Mouse (Mus musculus): Measurements from ENCODE around the gene Hsph1.

The Hsph1 gene

DNA sequence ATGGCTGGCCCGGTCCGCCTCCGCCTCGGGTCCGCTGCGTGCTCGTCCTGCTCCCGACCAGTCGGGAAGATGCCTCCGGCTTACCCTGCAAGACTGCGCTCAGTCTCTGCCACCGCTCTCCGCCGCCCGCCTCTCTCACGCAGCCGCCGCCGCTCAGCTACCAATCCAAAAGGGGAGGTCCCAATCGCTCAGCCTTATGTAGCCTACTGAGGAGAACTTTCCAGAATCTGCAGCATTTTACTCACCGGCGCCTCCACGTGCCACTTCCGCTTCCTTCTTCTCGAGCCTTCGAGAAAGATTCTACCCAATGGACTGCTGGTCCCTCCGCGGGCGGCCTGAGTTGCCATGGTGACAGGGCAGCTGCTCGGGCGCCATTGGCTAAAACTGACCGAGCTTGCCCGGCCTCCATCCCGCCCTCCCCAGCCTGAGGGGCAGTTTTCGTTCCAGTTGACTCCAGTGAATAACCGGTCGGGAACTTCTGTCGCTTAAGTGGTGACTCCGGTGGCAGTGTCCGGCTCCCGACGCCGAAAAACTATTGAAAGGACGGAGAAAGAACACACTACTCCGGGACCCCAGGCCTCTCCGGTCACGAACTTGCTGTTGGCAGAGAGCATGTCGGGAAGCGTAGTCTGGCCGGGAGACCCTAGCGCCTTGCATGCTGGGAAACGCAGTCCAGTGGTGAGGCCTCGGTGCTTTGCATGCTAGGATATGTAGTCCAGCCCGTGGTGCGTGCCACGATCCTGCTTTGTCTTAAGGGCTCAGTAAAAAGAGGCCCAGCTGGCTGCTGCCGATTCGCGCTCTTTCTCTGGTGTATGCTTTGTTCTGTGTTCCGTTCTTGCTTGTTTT is at the start of gene Hsph1:
Gene Hsph1 (minus strand): TSS at position 302 of the 846 bp plus-strand sequence.
- peak; percentile 98 to 99 for DNase-seq (ENCODE audit: low spot score in 2 of 2)

DNA sequence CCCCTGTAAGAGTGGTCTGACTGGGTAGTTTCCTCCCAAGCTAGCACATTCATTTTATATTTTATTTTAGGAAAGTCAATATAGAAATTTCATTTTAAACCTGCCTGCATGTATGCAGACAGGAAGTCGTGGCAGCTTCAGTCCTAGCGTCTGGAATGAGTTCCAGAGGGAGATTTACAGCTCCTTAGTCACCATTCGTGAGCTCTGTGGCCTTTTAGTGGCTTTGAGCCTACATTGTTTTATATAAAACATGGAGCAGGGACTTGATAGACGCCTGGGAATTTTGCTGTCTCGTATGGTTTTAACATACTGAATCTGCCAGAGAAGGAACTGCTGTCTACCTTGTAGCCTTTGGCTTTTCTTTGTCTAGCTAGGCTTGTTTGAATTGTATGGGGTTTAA is 44.8 kb upstream of the Hsph1 start:
- DNase-seq (ENCODE audit: low spot score in 2 of 2), result no peak

DNA sequence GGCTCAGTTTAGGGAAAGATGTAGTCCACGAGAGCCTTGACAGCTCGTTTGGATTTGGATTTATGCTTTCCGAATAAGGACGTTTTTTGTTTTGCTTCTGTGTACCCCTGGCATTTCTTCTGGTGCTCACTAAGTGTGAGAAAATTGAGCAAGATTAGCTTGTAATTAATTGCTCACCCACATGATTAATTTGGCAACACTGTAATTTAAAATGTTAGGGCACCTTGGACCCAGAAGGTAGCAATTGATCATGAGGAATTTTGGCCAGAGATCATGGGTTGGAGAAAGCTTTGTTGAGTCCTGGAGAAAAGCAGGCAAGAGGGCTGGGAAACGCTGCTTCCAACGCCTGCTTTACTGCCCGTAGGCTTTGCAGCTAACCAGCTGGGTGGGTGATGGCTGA is 43.7 kb upstream of the Hsph1 start:
- no peak for DNase-seq (ENCODE audit: low spot score in 2 of 2)

DNA sequence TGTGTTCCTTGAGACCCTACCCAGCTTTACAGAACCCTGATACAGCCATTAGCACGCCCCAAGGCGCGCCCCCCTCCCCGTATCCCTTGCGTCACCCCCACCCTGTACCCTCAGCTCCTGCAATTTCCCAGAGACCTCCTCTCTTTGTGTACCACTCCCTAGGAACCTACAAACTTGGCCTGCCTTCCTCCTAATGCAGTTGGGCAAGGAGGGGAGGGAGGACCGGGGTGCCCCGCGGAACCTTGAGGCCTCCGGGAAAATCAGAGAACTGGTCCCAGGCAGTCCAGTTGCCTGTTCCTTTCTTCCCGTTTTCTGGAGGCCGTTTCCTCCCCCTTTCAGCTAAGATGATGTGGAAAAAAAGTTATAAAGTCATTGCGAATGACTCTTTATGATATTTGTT is 43.2 kb upstream of the Hsph1 start:
- DNase-seq (ENCODE audit: low spot score in 2 of 2), result no peak

DNA sequence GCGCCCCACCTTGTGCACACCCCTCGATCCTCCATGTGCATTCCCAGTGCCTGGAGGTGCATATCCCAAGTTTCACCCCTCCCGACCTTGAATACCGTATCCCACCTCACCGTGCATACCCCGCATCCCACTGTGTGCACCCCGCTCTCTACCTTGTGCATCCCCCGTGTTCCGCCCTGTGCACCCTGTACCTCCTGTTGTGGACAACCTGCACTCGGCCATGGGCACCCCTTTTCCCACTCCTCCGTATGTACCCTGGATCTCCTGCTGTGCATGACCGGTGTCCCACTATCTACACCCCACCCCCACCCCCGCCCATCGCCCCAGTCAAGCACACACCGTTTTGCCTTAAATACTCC is 42.8 kb upstream of the Hsph1 start:
- DNase-seq (ENCODE audit: low spot score in 2 of 2), result no peak

DNA sequence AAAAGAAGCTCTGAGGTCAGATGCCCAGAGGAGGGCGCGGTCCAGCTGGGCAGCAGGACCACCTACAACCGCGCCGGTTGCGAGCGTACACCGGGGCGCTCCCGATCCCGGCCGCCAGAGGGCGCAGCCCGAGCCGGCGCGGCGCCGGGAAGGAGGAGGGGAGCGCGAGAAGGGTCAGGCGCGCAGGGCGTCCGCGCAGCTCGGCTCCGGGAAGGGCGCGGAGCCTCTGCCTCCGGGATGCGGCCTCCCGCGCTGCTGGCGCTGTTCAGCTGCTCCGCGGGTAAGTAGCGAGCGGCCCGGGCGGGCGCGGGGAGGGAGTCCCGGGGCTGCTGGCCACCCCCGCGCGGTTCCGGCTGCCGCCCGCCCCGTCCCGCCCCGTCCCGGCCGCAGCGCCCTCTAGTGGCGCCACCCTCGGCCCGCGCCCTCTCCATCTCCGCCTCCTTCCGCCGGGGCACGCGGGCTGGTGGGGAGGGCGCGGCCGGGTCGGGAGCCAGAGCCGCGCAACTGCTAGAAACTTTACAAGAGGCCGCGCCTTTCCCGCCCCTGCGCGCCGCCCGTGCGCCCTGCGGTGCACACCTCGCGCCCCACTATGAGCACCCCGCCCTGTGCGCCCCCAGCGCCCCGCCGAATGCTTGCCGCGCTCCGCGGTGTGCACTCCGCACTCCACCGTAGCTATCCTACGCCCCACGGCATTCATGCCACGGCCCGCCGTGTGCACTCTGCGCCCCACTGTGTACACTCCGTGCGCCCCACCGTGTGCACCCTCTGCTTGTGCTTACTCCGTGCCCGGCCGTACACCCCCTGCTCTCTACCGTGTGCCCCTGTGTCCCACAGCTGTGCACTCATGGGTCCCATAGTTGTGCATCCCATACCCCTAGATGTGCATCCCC is 42.2 kb upstream of the Hsph1 start, which contains the start of gene B3glct:
Gene B3glct (plus strand): TSS at position 131 of the 890 bp plus-strand sequence.
- peak; percentile 78 to 81 for DNase-seq (ENCODE audit: low spot score in 2 of 2)

DNA sequence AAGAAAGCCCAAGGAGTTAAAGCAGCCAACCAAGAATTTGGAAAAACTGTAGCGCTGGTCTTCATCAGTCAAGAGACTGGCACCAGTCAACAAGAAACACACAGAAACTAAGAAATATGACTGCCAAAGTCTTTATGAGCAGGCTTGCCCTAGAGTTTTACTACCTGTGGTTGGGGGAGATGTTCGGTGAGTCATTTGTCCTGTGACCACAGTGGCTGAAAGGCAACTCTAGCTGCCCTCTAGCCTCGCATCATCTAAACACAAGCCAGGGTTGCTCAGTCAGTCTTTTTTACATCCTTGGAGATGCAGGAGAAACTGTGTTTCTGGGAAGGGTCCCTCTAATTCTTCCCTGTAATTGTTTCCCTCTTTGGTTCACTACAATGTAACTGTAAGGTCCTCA is 41.0 kb upstream of the Hsph1 start:
- no peak for DNase-seq (ENCODE audit: low spot score in 2 of 2)

DNA sequence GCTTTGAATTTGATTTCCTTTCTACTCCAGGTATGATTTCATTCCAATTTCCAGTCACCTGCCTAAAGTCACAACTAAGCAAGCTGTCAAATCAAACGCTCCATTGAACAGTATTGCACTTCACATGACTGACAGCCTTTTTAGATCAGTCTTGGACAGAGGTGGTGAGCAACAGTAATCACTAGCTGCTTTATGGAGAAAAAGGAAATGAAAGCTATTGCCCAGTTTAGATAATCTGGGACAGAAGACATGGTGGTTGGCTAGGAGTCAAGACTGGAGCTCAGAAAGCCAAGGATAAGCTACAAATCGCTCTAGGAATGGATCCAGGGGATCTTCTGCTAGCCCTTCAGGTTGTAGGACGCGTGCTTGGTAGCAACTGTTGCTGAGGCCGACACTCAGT is 27.2 kb upstream of the Hsph1 start:
- no peak for DNase-seq (ENCODE audit: low spot score in 2 of 2)

DNA sequence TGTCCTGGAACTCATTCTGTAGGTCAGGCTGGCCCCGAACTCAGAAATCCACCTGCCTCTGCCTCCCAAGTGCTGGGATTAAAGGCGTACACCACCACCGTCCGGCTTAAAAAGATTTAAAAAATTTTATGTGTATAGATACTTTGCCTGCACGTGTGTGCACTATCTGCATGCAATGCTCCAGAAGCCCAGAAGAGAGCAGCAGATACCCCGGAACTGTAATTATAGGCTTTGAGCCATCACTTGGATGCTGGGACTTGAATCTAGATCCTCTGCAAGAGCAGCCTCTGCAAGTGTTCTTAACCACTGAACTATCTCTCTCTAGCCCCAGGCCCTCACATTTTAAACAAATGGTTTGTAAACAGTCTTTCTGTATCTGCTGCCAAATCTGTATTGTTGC is 26.8 kb upstream of the Hsph1 start:
- no peak for DNase-seq (ENCODE audit: low spot score in 2 of 2)

DNA sequence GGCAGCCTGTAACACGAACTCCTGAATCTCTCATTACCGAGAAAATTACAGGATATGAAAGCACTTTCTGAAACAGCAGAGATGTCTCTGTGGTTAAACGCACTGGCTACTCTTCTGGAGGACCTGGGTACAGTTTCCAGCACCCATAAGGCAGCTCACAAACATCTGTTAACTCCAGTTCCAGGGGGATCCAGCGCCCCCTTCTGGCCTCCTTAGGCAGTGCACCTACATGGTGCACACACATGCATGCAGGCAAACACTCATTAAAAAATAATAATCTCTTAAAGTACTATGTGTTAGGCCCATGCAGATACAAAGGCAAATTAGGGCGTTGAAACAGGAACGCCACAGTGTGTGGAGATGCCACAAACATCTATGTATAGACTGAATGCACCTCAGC is 25.3 kb upstream of the Hsph1 start:
- DNase-seq (ENCODE audit: low spot score in 2 of 2), result no peak

DNA sequence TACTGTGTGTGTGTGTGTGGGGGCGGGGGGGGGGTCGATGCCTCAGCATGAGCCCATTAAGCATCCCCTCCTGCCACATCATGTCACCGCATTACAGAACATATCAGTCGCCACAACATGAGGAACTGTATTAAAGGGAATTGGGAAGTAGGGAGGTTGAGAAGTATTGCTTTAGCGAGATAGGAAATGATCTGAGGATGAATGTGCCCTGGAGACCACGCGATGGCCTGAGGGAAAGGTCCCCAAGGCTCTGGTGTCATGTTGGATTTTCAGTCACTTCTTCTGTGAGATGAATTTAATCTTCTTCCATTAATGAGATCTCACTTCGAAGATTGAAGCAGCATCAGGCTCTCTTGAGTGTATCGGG is 23.2 kb upstream of the Hsph1 start:
- DNase-seq (ENCODE audit: low spot score in 2 of 2), result no peak

DNA sequence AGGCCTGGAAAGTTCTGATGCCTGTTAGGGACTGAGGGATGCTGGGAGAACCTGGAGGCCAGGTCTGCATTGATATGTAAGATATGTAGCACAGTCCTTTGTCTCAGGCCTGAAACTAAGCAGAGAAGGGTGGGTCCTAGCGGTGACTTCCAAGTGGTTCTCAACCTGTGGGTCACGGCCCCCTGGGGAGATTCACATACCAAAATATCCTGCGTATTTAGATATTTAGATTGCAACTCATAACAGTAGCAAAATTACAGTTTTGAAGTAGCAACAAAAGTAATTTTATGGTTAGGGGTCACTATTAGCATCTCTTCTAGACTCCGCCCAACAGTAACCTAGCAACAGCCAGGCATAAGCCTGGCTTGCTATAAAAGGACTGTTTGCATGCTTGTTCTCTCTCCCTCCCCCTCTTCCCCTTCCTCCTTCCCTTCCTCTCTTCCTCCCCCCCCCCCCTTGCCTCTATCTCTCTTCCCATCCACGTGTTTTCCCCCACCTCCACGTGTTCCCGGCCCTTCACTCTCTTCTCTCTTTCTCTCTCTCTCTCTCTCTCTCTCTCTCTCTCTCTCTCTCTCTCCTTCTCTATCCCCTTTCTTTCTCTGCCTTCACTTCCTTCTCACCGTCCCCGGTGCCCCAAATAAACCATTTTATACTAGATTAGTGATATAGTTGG is 22.7 kb upstream of the Hsph1 start:
- DNase-seq (ENCODE audit: low spot score in 2 of 2), result no peak

DNA sequence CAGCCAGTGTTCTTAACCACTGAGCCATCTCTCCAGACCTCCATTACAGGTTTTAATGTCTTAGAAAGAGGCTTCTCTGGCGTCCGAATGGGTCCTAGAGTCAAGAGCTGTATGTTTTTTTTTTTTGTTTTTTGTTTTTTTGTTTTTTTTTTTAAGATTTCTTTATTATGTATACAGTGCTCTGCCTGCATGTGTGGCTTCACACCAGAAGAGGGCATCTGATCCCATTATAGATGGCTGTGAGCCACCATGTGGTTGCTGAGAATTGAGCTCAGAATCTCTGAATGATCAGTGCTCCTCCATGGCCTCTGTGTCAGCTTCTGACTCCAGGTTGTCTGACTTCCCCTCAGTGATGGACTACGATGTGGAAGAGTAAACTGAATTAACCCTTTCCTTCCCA is 21.8 kb upstream of the Hsph1 start:
- no peak for DNase-seq (ENCODE audit: low spot score in 2 of 2)

DNA sequence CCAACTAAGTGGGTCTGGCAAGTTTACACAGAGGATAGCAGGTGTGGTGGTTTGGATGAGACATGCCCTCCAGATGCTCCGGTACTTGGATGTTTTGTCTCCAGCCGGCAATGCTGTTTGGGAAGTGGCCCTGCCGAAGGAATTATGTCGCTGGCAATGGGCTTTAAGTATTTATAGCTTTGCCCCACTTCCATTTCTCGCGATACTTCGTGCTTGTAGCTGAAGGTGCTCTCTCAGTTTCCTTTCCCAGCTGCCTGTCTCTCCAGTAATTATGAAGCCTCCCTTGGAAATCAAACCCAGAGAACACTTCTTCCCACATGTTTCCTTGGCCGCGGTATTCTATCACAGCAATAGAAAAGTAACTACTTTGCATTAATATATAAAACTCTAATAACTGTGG is 19.5 kb upstream of the Hsph1 start:
- no peak for DNase-seq (ENCODE audit: low spot score in 2 of 2)

DNA sequence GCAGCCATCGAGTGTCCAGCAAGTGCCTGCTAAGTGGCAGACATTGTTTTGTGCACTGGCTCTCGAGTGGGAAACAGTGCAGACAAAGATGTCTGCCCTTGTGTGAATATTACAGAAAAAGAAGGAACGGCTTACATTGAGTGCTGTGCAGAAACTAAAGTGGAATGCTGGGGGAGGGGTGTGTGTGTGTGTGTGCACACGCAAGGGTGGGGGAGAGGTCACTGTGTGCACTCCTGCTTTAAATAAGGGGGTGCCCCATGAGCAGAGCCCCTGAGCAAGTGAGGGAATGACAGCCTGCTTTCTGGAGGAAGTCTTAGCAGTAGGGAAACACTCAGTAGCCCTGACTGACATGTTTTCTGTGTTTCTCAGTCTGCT is 14.0 kb upstream of the Hsph1 start:
- no peak for DNase-seq (ENCODE audit: low spot score in 2 of 2)

DNA sequence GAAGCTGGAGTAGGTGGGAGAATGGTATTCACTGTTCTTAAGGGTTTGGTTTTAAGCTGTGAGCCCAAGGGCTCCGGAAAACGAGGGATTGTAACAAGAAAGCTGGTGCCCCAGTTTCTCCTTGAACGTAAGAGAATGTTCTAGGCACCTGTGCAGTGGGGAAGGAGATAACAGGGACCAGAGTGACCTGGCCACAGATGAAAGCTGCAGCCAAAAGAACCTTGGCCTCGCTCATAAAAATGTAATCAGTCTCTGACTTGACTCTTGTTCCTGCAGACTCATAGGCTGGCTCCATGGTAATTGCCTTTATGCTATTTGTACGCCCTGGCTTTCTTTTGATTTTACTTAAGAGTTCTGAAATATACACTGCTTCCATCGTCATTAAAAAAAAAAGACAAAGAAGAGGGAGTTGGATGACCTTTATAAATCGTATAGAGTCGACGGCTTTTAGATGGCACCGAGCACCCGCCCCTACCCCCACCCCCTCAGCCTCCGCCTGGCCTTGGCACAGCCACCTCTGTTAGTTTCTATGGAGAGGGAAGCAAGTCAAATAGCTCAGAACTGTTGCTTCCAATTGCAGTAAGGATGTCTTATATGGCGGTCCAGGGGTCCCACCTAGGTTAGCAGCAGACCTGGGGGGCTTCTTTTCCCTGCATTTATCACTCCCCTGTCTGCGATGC is 13.5 kb upstream of the Hsph1 start:
- DNase-seq (ENCODE audit: low spot score in 2 of 2), result no peak

DNA sequence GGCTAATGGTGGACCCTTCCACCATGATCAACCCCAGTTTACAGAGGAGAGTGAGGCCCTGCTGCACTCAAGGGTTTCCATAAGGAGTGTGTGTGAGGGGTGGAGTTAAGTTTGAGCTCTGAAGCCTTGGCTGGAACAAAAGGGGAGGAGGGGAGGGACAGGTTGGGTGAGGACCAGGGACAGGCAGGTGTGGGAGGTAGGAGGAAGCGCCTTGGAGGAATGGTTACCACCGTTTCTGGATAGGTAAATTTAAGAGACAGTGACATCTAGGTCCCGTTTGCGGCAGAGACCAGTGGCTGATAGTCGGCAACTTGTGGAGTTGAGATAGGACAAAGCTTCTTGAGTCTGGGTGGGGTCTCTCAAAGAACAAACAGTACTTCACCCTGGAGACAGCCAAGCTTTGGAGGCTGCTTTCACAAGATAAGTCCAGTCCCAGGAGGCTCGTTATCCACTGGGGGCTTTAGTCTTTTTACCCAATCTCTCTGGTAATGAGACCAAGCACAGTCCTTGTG is 12.8 kb upstream of the Hsph1 start:
- peak; percentile 22 to 32 for DNase-seq (ENCODE audit: low spot score in 2 of 2)

DNA sequence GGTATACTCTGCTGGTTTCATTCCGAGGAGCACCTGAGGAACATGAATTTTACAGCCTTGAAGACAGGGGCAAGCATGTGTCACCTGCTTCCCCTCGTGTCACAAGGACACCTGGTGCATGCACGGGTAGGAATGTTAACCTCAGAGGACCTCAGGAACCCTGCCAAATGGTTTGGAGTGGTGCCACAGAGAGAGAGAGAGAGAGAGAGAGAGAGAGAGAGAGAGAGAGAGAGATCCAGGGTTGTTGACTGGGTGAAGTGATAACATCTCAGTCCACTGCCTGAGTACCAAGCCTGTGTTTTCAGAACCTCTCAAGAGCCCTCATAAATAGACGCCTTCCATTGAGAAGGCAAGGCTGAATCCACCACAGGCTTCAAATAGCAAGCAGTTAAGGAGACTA is 12.0 kb upstream of the Hsph1 start:
- no peak for DNase-seq (ENCODE audit: low spot score in 2 of 2)

DNA sequence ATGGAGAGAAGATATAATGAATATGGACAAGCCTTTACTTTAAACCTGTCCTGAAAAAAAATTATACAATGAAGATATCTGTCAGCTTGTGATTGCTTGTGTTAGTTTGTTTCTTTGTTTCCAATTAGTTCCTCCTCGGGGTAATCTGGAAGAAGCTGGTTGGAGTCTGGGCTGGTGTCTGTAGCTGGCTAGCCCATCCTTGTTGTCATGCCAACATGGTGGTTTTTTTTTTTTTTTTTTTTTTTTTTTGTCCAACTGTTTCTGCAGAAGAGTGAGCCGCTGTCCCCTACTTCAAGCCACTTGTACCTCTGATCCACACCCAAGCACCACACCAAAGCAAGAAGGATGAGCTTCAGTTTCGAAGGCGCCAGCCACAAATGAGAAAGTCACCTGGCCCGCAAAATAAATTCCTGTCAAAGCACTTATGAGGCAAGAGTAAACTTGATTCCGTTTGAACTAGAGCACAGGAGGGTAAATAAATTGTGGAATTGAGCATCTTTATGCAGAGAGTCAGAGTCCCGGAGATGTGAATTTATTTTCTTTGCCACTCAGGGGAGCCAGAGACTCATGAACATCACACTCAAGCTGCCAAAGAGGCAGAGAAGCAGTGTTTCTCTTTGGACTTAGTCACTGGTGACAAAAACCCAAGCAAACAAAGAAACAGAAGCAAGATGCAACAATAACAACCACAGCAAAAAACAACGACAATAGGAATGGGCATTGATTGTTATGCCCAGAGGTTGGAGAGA is 11.4 kb upstream of the Hsph1 start:
- no peak for DNase-seq (ENCODE audit: low spot score in 2 of 2)

DNA sequence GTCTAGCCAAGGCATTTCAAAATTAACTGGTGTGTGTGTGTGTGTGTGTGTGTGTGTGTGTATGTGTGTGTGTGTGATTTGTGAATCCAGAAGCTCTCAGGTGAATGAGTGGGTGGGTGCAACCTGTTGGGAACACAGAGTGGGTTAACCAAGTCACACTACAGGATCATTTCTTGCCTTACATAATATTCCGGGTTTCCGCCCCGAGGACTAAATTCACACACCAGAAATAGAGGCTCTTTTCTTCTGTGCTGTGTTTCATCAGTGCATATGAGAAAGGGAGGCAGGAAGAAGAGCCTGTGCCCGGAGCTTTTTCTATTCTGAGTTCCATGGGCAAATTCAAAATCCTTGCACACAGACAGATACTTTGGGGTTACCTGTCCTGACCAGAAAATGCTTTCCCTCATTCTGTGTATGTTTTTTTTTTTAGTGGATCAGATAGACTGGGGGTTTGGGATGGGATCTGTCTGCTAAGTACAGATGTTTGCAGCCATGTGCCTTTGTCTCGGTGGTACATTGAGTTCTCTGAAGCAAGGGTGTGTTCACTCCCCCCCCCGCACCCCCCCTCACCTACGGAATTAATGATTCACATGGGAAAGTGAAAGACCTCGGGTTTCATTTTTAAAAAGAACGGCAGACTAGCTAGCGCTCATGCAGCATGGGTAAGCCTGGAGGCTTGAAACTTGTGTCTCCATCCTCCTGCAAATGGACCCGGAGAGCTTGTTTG is 6.8 kb upstream of the Hsph1 start:
- no peak for DNase-seq (ENCODE audit: low spot score in 2 of 2)
